Mouse (Mus musculus) T-helper 17 cell (primary cell): ENCODE data around the gene Abi3bp.

ENCODE experiments used
- in situ Hi-C, 2 experiments: fragments of 300-600 bp; cut with MboI, MseI; formaldehyde crosslinking; loops; 1 replicate in 1 of 2; 2 replicates in 1 of 2; pipeline ENCODE4 v1.15.1; 2025; ENCODE audit warnings: high pct_unique_total_duplicates in 2 of 2

Gene Abi3bp

GRCm38 (mm10) chr16:56477677-56478574, at the start of gene Abi3bp:
Gene Abi3bp, plus strand, starts transcription at chr16:56477878.
- in situ Hi-C loops: no loop called here

- in situ Hi-C loops: no loop called here
These were observed 42.1 kb upstream of the Abi3bp start for GRCm38 (mm10) chr16:56435293-56436185.

GRCm38 (mm10) chr16:56440243-56440642, 37.4 kb upstream of the Abi3bp start:
- in situ Hi-C loops: loop anchor here in 1 of 2 experiments (10.0 kb wide), 1 partner anchor 445 kb away; the partner anchor contains the start of gene Tmem45a

- in situ Hi-C loops: loop anchor here in 1 of 2 experiments (10.0 kb wide), 1 partner anchor 444 kb away; the partner anchor contains the start of gene Tmem45a
These were observed 36.6 kb upstream of the Abi3bp start for GRCm38 (mm10) chr16:56441113-56441512.

GRCm38 (mm10) chr16:56441658-56442344, 35.9 kb upstream of the Abi3bp start:
- in situ Hi-C loops: loop anchor here in 1 of 2 experiments (10.0 kb wide), 1 partner anchor 443 kb away; the partner anchor contains the start of gene Tmem45a

- in situ Hi-C loops: no loop called here
These were observed 26.2 kb upstream of the Abi3bp start for GRCm38 (mm10) chr16:56451482-56451881.

- in situ Hi-C loops: no loop called here
These were observed 25.8 kb upstream of the Abi3bp start for GRCm38 (mm10) chr16:56451923-56452322.

- in situ Hi-C loops: no loop called here
These were observed 19.5 kb upstream of the Abi3bp start for GRCm38 (mm10) chr16:56458052-56458754.

GRCm38 (mm10) chr16:56473160-56473559, 4.5 kb upstream of the Abi3bp start:
- in situ Hi-C loops: no loop called here

GRCm38 (mm10) chr16:56475676-56476075, 2.0 kb upstream of the Abi3bp start:
- in situ Hi-C loops: no loop called here

- in situ Hi-C loops: no loop called here
These were observed 1.0 kb downstream of the Abi3bp start for GRCm38 (mm10) chr16:56478575-56479191.

- in situ Hi-C loops: no loop called here
These were observed 5.8 kb downstream of the Abi3bp start for GRCm38 (mm10) chr16:56483466-56483865.

- in situ Hi-C loops: no loop called here
These were observed 8.8 kb downstream of the Abi3bp start for GRCm38 (mm10) chr16:56486461-56486860.

GRCm38 (mm10) chr16:56490861-56491260, 13.2 kb downstream of the Abi3bp start:
- in situ Hi-C loops: no loop called here

GRCm38 (mm10) chr16:56495266-56495665, 17.6 kb downstream of the Abi3bp start:
- in situ Hi-C loops: no loop called here

- in situ Hi-C loops: no loop called here
These were observed 19.1 kb downstream of the Abi3bp start for GRCm38 (mm10) chr16:56496743-56497142.

GRCm38 (mm10) chr16:56498680-56499079, 21.0 kb downstream of the Abi3bp start:
- in situ Hi-C loops: no loop called here

- in situ Hi-C loops: no loop called here
These were observed 22.8 kb downstream of the Abi3bp start for GRCm38 (mm10) chr16:56500441-56500840.

GRCm38 (mm10) chr16:56501101-56501500, 23.4 kb downstream of the Abi3bp start:
- in situ Hi-C loops: no loop called here

GRCm38 (mm10) chr16:56501513-56501912, 23.8 kb downstream of the Abi3bp start:
- in situ Hi-C loops: no loop called here
